Mouse (Mus musculus) kidney, postnatal 14 days (tissue): ENCODE results near the gene Lmtk3.

Experiments used
- DNase-seq: peaks from one replicate; pipeline ENCODE4 v3.0.0; 2022; ENCODE audit warnings: mixed read lengths

The Lmtk3 gene

GRCm38 (mm10) chr7:45784524-45785372, 1.2 kb downstream of the Lmtk3 start, which contains the start of gene Sult2b1:
Sult2b1 (minus strand) TSS chr7:45784669.
- DNase-seq: peak; percentile 75

DNA sequence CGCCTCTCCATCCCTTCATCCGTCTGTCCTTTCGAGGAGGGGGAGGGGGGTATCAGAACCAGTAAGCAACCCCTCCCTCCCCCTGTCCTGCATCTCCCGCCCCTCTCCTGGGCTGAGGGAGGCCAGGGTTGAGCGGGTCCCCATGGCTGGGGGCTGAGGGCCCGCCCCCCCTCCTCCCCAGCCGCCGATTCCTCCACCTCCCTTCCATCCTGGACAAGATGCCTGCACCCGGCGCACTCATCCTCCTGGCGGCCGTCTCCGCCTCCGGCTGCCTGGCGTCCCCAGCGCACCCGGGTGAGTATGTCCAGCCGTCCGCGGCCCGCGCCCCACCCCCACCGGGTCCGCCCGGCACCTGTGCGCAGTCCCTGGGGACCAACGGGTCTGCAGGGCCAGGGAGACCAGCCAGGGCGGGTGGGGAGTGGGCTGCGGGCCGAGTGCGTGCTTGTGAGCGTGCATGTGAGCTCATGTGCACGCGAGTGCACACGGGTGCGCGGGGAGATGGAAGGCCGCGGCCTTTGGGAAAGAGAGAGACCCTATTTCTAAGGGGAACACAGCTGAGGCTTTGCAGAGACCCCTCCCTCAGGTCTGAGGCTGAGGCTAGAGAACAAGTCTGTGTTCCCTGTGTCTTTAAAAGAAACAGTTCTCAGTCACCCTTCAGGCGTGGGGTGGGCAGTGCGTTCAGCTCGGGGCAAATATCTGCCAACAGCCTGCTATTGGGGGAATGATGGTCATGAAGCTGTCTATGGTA, 2.0 kb downstream of the Lmtk3 start:
- DNase-seq: peak; percentile 44

DNA sequence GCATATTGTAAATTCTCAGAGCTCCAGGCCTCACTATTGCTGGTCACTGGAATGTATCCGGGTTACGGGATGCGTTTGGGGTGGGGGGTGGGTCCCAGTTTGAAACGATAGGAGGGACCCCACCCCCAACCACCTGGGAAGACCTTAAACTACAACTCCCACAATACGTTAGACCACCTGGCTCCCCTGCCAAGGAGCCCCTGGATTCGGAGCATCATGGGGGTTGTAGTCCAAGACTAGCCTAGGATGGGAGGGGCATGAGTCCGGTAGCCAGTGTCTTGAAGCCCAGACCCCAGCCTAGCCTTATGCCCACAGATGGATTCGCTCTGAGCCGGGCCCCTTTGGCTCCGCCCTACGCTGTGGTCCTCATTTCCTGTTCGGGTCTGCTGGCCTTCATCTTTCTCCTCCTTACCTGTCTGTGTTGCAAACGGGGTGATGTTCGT, 2.6 kb downstream of the Lmtk3 start:
- DNase-seq: peak; percentile 48

DNA sequence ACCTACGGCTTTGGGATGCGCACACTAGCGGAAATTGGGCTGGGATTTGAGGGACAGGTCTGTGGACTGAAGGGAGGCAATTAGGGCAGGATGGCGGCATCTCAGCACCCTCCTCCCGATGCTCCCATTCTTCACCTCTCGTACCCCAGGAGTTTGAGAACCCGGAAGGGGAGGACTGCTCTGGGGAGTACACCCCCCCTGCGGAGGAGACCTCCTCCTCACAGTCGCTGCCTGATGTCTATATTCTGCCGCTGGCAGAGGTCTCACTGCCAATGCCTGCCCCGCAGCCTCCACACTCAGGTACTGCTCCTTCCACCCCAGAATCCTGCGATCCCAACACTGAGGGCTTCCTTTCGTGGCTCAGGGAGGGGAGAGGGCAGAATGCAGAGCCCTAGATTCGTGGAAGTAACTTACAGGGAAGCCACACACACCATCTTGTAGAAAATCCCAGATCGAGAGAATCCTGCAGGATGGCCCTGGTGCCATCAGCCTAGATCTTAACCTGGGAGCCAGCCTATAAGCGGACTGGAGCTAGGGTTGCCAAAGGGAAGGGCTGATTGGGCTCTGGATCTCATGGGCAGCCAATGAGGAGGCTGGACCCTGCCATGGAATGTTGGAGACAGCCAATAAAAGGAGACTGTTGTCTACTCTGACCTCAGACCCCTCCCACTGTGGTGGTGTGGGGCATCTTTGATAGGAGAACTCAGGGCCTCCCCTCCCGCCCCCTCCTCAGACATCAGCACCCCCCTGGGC, 3.3 kb downstream of the Lmtk3 start:
- peak; percentile 43 for DNase-seq

DNA sequence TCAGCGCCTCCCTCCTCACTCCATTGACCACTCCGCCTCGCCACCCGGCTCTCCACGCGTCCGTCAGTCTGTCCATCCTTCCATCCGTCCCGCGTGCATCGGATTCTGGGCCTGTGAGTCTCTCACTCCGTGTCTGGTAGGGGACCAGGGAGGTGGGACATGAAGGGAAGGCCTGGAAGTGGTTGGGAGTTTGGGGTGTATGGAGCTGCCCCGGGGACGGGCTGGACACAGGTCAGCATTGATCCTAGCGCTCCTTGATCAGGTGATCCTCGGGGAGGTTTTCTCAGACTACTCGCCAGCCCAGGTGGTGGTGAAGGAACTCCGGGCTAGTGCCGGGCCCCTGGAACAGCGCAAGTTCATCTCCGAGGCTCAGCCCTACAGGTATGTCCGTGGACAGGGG, 4.1 kb downstream of the Lmtk3 start:
- DNase-seq: no peak

- DNase-seq: peak; percentile 71
Measured at GRCm38 (mm10) chr7:45790721-45791120, 7.2 kb downstream of the Lmtk3 start.

- DNase-seq: no peak
Measured at GRCm38 (mm10) chr7:45791756-45792490, 8.4 kb downstream of the Lmtk3 start.

GRCm38 (mm10) chr7:45793240-45793639, 9.7 kb downstream of the Lmtk3 start:
- DNase-seq: no peak

DNA sequence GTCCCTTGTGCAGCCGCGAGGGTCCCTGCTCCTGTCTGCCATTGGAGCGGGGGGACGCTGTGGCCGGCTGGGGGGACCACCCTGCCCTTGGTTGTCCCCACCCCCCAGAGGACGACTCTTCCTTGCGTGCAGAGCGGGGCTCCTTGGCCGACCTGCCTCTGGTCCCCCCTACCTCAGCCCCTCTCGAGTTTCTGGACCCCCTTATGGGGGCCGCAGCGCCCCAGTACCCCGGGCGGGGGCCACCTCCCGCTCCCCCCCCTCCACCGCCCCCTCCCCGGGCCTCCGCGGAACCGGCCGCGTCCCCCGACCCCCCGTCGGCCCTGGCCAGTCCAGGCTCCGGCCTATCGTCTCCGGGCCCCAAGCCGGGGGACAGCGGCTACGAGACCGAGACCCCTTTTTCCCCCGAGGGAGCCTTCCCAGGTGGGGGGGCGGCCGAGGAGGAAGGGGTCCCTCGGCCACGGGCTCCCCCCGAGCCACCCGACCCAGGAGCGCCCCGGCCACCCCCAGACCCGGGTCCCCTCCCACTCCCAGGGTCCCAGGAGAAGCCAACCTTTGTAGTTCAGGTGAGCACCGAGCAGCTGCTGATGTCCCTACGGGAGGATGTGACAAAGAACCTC, 10.5 kb downstream of the Lmtk3 start:
- no peak for DNase-seq

DNA sequence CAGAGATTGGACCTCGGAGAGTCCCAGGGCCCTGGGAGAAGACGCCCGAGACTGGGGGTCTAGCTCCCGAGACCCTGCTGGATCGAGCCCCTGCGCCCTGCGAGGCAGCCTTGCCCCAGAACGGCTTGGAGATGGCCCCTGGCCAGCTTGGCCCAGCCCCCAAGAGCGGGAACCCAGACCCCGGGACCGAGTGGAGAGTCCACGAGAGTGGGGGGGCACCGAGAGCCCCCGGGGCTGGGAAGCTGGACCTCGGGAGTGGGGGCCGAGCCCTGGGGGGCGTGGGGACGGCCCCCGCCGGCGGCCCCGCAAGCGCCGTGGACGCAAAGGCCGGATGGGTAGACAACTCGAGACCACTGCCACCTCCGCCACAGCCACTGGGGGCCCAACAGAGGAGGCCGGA, 11.4 kb downstream of the Lmtk3 start:
- no peak for DNase-seq

GRCm38 (mm10) chr7:45796950-45797349, 13.4 kb downstream of the Lmtk3 start:
- no peak for DNase-seq

- DNase-seq: no peak
Measured at GRCm38 (mm10) chr7:45797661-45798510, 14.3 kb downstream of the Lmtk3 start.

GRCm38 (mm10) chr7:45798511-45798836, 14.9 kb downstream of the Lmtk3 start:
- DNase-seq: peak; percentile 71

DNA sequence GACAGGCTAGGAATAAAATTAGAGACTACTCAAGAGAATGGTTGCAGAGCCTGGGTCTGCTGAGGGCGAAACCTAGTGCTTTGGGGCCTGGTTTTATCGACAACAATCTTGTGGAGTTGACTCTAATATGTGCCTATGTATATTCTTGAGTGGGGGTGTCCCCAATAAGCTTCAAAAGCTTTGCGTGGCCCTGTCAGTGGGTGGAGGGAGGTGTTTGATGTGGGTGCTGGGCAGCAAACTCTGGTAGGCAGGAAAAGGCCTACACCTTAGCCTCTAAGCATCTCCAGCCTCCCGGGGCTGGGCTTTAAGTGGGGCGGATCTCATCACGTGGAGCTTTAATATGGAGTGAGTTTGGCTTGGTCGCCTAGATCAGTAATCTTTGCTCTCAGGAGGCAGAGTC, 15.4 kb downstream of the Lmtk3 start:
- no peak for DNase-seq

DNA sequence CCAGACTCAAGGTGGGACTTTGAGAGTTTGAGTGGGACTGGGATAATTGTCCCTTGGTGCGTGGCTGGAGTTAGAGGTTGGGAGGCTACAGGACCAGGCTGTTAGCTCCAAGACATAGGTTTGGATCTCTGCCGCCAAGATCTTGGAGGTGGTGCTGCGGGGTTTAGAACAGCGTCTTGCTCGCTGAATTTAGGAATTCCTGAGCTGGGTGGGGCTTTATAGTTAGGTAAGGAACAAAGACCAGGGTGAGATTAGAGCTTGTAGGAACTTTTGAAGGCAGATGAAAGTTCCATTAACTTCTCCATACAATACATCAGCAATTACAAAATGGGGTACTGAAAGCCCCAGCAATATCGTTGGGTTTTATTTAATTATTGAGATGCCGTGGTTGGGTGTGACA, 16.5 kb downstream of the Lmtk3 start:
- no peak for DNase-seq

GRCm38 (mm10) chr7:45800546-45801204, 17.1 kb downstream of the Lmtk3 start:
- DNase-seq: peak; percentile 63

GRCm38 (mm10) chr7:45801348-45801747, 17.8 kb downstream of the Lmtk3 start:
- DNase-seq: peak; percentile 94

DNA sequence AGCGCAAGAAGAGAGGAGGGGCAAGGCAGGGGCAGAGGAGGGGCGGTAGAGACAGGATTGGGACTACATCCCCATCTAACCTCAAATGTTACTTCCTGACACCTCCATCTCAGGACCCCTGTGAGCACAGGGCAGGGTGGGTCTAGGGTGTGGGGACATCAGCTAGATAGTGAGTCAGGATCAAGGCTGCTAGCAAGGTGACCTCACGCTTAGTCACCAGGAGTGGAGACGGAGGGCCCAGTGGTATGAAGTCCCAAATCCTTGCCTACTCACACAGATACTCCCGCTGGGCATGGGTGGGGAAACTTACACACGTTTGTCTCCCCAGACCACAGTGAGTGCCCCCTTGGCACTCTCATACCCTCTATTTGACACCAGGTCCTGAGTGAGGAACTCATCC, 19.0 kb downstream of the Lmtk3 start:
- no peak for DNase-seq

DNA sequence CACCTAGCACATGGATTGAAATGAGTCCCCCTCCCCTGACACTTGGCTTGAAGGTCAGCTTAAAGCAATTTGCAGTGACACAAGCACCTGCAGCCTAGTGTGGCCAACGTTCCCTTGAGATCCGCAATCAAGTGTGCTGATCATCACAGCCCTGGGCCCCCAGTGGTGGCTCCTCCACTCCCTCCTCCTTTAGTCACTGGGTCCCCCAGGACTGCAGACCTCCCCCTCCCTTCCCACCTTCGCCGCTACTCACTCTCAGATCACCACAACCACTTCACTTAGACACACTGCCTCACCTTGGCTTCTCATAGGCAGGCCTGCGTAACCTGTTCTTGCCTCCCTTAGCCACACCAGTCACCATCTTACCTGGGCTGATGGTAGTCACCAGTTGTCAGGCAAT, 22.4 kb downstream of the Lmtk3 start:
- no peak for DNase-seq

DNA sequence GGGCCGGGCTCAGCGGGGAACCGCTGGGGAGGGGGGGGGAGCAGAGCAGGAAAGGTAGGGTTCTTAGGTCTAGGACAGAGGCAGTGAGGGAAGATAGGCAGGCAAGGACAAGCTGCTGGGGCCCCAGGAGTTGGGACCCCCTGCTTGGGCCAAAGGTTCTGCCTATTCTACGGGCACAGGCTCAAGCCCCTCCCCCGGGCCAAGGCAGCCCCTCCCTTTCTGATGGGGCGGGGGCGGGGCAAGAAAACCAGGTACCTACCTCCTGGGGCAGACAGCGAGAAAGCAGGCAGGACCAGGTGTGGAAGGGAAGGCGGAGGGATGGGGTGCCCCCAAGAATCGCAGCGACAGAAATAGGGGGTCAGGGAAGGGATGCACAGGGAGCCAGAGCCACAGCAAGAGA, 24.9 kb downstream of the Lmtk3 start:
- no peak for DNase-seq
